Mouse (Mus musculus) hindbrain, embryonic 16.5 days (tissue): Measurements from ENCODE around the gene Fam98a. TPM values are rescaled to one million over a fixed set of nuclear protein-coding genes. Genes with fewer than 3 reads are reported as not detected.

Experiments
- ATAC-seq: fragments of 200-750 bp; cut with Nextera tagmentation; 2 replicates; pipeline ENCODE4 v1.8.0; 2017; ENCODE audit warnings: moderate TSS enrichment, moderate library complexity
- H3K27ac ChIP-seq: fragments of 300-500 bp; sonication (generic); 2 replicates; pipeline ENCODE4 v1.5.1; 2014; ENCODE audit warnings: low read depth, mild to moderate bottlenecking, control low read depth, low read length, moderate library complexity
- H3K27me3 ChIP-seq: fragments of 300-500 bp; sonication (generic); replicated peaks from 2 replicates; pipeline ENCODE4 v1.6.1; 2014; ENCODE audit warnings: low read length; ENCODE audit not compliant: control insufficient read depth, insufficient read depth
- H3K36me3 ChIP-seq: fragments of 300-500 bp; sonication (generic); 2 replicates; pipeline ENCODE4 v1.6.1; 2014; ENCODE audit warnings: mild to moderate bottlenecking, low read length, moderate library complexity, mixed read lengths; ENCODE audit not compliant: control insufficient read depth, insufficient read depth
- H3K4me1 ChIP-seq: fragments of 300-500 bp; sonication (generic); 2 replicates; pipeline ENCODE4 v1.6.1; 2014; ENCODE audit warnings: low read depth, low read length; ENCODE audit not compliant: control insufficient read depth, insufficient read depth
- H3K4me2 ChIP-seq: fragments of 300-500 bp; sonication (generic); 2 replicates; pipeline ENCODE4 v1.6.1; 2014; ENCODE audit warnings: mild to moderate bottlenecking, low read length, control low read depth, moderate library complexity
- H3K4me3 ChIP-seq: fragments of 300-500 bp; sonication (generic); 2 replicates; pipeline ENCODE4 v1.5.1; 2014; ENCODE audit warnings: mild to moderate bottlenecking, low read length, control low read depth, moderate library complexity
- H3K9ac ChIP-seq: fragments of 300-500 bp; sonication (generic); 2 replicates; pipeline ENCODE4 v1.6.1; 2014; ENCODE audit warnings: low read depth, mild to moderate bottlenecking, control low read depth, low read length, moderate library complexity
- H3K9me3 ChIP-seq: fragments of 300-500 bp; sonication (generic); 2 replicates; pipeline ENCODE4 v1.6.1; 2014; ENCODE audit warnings: mild to moderate bottlenecking, low read length, moderate library complexity; ENCODE audit not compliant: control insufficient read depth
- WGBS: fragments of 180-500 bp; shearing (Covaris S2); extraction: QIAGEN DNeasy Blood & Tissue Kit; methylation state at CpG from one replicate; pipeline ENCODE4 v1.1.7; 2014; 5-methylcytosine and 5-hydroxymethylcytosine counted together
- polyA plus RNA-seq: library from polyadenylated mRNA; unstranded; fragments of >200 nt; fragmentation: Nextera tagmentation; extraction: Ambion mirVana; gene quantifications from 2 replicates; pipeline ENCODE4 v1.2.1, GENCODE M21; 2015

Fam98a gene
- polyA plus RNA-seq, 1 experiment from 2014 or later = 28.5 TPM

DNA sequence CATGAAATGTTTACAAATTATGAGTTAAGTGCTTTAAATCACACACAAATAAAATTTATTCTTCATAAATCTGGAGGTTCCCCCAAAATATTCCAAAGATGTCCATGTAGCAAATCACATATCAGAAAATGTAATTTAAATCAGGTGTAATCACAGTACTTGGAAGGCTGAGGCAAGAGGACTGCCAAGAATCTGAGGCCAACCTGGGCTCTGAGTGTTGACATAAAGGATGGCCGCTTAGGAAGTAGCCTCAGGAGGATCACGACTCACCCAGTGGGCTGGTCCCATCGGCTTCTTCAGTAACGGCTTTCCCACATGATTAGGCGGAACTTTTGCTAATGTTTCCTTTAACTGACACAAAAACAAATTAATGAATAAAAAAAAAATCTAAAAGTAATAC, 11.9 kb downstream of the Fam98a start:
- no peaks in the 10 kb centered on the region for H3K9me3 ChIP-seq

GRCm38 (mm10) chr17:75539130-75539529, 12.6 kb downstream of the Fam98a start:
- Histone ChIP-seq H3K4me2 (no peak overlapping the region), H3K27me3 (no peaks in the 10 kb centered on the region), H3K9ac (no peak overlapping the region), H3K36me3 (peaks cover 6% of the 10 kb centered on the region), H3K9me3 (no peaks in the 10 kb centered on the region), H3K4me3 (no peak overlapping the region), H3K4me1 (no peaks in the 10 kb centered on the region), H3K27ac (no peak overlapping the region)
- 95% methylated on average over 6 of the region's 6 CpGs for WGBS
- ATAC-seq = no peak

More for the DNA sequence above, 11.9 kb downstream of the Fam98a start:
- Histone ChIP-seq H3K4me3 (no peak overlapping the region), H3K4me1 (no peaks in the 10 kb centered on the region), H3K36me3 (peaks cover 6% of the 10 kb centered on the region), H3K9ac (no peak overlapping the region), H3K27me3 (no peaks in the 10 kb centered on the region), H3K4me2 (no peak overlapping the region), H3K27ac (no peak overlapping the region)
- 91% methylated on average over 5 of the region's 5 CpGs for WGBS
- ATAC-seq = no peak

DNA sequence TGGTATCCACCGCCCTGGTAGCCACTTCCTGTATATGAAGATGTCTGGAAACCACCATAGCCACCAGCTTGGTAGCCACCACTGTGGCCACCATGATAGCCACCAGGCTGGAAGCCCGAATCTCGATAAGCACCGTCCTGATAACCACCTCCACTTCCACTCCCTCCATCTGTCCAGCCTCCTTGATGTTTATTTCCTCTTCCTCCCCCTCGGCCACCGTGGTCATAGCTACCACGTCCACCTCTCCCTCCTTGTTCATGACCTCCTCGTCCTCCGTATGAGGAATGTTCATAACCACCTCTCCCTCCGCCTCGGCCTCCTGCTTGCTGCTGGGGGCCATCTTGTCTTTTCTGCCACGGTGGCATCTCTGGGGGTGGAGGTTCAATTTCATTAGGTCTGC, 13.3 kb downstream of the Fam98a start:
- Histone ChIP-seq H3K4me2 (no peak overlapping the region), H3K9me3 (no peaks in the 10 kb centered on the region), H3K36me3 (peaks cover 6% of the 10 kb centered on the region), H3K9ac (no peak overlapping the region), H3K27me3 (no peaks in the 10 kb centered on the region), H3K4me3 (no peak overlapping the region), H3K4me1 (no peaks in the 10 kb centered on the region), H3K27ac (no peak overlapping the region)
- ATAC-seq = no peak
- 94% methylated on average over 12 of the region's 12 CpGs for WGBS

GRCm38 (mm10) chr17:75537050-75537445, 14.7 kb downstream of the Fam98a start:
- no peak overlapping the region for H3K27ac ChIP-seq
- H3K27me3 ChIP-seq = no peaks in the 10 kb centered on the region
- H3K36me3 ChIP-seq = peaks cover 3% of the 10 kb centered on the region; the same call in 1 of the 2 replicates
- H3K9ac ChIP-seq = no peak overlapping the region
- H3K4me2 ChIP-seq = no peak overlapping the region
- H3K4me3 ChIP-seq = no peak overlapping the region
- H3K4me1 ChIP-seq = no peaks in the 10 kb centered on the region
- 90% methylated on average over 7 of the region's 7 CpGs for WGBS
- ATAC-seq = no peak
- H3K9me3 ChIP-seq = no peaks in the 10 kb centered on the region

GRCm38 (mm10) chr17:75536396-75537049, 15.2 kb downstream of the Fam98a start:
- H3K4me2 ChIP-seq = no peak overlapping the region
- no peaks in the 10 kb centered on the region for H3K27me3 ChIP-seq
- H3K27ac ChIP-seq = no peak overlapping the region
- 45% methylated on average over 6 of the region's 6 CpGs for WGBS
- no peak overlapping the region for H3K9ac ChIP-seq
- H3K9me3 ChIP-seq = no peaks in the 10 kb centered on the region
- no peaks in the 10 kb centered on the region for H3K4me1 ChIP-seq
- no peak overlapping the region for H3K4me3 ChIP-seq
- H3K36me3 ChIP-seq = peaks cover 3% of the 10 kb centered on the region; the same call in 1 of the 2 replicates
- ATAC-seq = peak; percentile 81

DNA sequence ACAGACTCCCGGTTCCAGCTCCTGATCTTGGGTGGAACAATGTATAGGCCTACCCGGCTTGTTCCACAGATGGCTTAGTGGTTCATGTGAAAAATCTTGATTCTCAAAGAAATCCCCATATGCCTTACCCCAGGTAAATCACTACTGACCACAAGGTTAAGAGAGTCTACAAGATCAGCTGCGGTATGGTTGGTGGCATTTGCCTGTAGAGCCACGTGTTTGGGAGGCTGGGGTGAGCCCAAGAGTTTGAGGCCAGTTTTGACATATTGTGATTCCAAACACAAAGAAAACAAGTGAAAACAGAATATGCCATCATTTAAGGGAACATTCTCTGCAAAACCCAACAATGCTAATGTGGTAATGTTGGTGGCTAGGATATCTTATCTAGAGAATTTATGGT, 16.1 kb downstream of the Fam98a start:
- Histone ChIP-seq H3K9me3 (no peaks in the 10 kb centered on the region), H3K27ac (no peak overlapping the region), H3K4me1 (no peaks in the 10 kb centered on the region), H3K9ac (no peak overlapping the region), H3K36me3 (peaks cover 3% of the 10 kb centered on the region; the same call in 1 of the 2 replicates), H3K4me2 (no peak overlapping the region), H3K27me3 (no peaks in the 10 kb centered on the region), H3K4me3 (no peak overlapping the region)
- WGBS = 94% methylated on average over 4 of the region's 4 CpGs
- ATAC-seq = no peak

DNA sequence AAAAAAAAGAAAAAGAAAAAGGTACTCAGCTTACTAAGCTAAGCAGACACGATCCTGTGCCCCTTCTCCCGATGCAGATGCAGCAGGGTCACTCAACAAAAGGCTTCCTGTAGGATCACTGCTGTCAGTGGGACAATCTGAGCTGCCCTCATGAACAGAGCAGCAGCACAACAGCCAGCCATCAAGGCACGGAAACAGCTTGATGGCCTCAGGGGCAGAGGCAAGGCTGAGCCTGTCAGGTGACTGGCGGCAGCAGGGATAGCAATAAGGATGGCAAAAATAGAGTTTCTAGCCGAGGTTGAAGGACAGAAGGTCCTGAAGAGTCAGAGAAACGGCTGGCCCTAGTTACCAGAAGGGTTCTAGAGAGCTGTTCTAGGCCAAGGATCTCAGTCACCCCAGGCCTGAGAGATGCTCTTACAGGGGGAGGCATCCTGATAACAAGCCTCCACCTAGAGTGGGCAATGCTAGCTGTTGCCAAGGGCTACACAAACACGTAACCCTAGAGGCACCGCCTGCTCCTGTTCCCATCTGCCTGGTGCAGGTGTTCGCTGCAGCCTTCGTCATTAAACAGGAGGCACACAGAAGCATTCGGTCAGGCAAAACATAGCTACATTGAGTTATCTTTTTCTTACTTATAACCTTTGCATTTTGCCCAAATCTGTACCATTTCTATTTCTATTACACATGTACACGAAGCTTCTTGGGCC, 17.3 kb downstream of the Fam98a start:
- ATAC-seq = peak; percentile 51
- H3K9ac ChIP-seq = no peak overlapping the region

DNA sequence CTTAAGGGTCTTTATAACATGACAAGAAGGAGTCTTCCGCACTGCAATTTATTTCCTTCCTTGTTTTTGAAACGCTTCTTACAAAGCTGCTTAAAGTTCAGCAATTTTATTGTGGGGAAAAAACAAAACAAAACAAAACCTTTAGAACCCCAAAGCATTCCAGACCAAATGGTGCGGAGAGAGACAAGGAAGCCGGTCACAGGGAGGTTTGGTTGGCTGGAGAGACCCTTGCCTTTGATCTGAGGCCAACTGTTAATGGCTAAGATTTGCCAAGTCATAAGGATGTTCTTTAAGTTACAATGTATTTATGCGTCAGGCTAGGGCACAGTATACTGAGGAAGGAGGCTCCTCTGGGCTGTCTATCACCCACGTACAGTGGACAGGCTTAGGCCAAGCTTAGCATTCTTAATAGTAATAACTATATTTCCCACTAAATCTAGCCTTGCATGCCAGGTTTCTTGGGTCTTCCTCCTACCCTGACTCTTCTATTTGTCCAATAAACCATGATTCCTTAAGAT, 19.2 kb downstream of the Fam98a start:
- Histone ChIP-seq H3K27ac (no peak overlapping the region), H3K9ac (no peak overlapping the region), H3K27me3 (no peaks in the 10 kb centered on the region), H3K4me3 (no peak overlapping the region), H3K36me3 (no peaks in the 10 kb centered on the region), H3K4me2 (no peak overlapping the region), H3K4me1 (no peaks in the 10 kb centered on the region), H3K9me3 (no peaks in the 10 kb centered on the region)
- 67% methylated on average over 6 of the region's 6 CpGs for WGBS
- no peak for ATAC-seq

More for the DNA sequence above, 17.3 kb downstream of the Fam98a start:
- Histone ChIP-seq H3K27me3 (no peaks in the 10 kb centered on the region), H3K9me3 (no peaks in the 10 kb centered on the region), H3K4me1 (no peaks in the 10 kb centered on the region), H3K36me3 (peaks cover 3% of the 10 kb centered on the region; the same call in 1 of the 2 replicates), H3K27ac (no peak overlapping the region), H3K4me3 (no peak overlapping the region), H3K4me2 (no peak overlapping the region)
- 67% methylated on average over 12 of the region's 12 CpGs for WGBS

- H3K36me3 ChIP-seq = no peaks in the 10 kb centered on the region
- no peaks in the 10 kb centered on the region for H3K4me1 ChIP-seq
- H3K27ac ChIP-seq = no peak overlapping the region
- no peak overlapping the region for H3K4me3 ChIP-seq
- no peaks in the 10 kb centered on the region for H3K27me3 ChIP-seq
- 87% methylated on average over 14 of the region's 14 CpGs for WGBS
- H3K9me3 ChIP-seq = no peaks in the 10 kb centered on the region
- no peak overlapping the region for H3K9ac ChIP-seq
- no peak overlapping the region for H3K4me2 ChIP-seq
- no peak for ATAC-seq
Observed at GRCm38 (mm10) chr17:75529222-75529935, 22.4 kb downstream of the Fam98a start.
